Mouse (Mus musculus) CH12.LX (cell line): ENCODE results near the gene Ankdd1b. TPM values are rescaled to one million over a fixed set of nuclear protein-coding genes. Genes with fewer than 3 reads are reported as not detected.

Experiments
- DNase-seq: peaks from one replicate; pipeline ENCODE4 v3.0.0-alpha.2; 2013; ENCODE audit errors: extremely low read depth
- H3K27ac ChIP-seq: 2 replicates; pipeline ENCODE4 v1.5.1; 2012; ENCODE audit warnings: low read depth, mild to moderate bottlenecking, control low read depth, moderate library complexity; ENCODE audit not compliant: insufficient read depth
- H3K27me3 ChIP-seq: replicated peaks from 2 replicates; pipeline ENCODE3; 2012; ENCODE audit warnings: inconsistent platforms
- H3K36me3 ChIP-seq, 2 experiments: replicated peaks in 1 of 2; 2 replicates each; pipeline versions ENCODE3 to v1.6.1; 2012; ENCODE audit warnings: inconsistent platforms in 1 of 2, low read length in 1 of 2, mild to moderate bottlenecking in 1 of 2, mixed read lengths in 1 of 2, moderate library complexity in 1 of 2; ENCODE audit not compliant: control insufficient read depth in 1 of 2, insufficient read depth in 1 of 2
- H3K4me1 ChIP-seq, 2 experiments: 2 replicates each; pipeline ENCODE4 v1.6.1; 2012; ENCODE audit warnings: inconsistent platforms in 1 of 2, moderate library complexity in 1 of 2; ENCODE audit not compliant: insufficient read depth in 2 of 2, control insufficient read depth in 1 of 2
- H3K4me2 ChIP-seq: 2 replicates; pipeline ENCODE4 v1.6.1; 2012; ENCODE audit warnings: low read depth, mild to moderate bottlenecking, control low read depth; ENCODE audit not compliant: poor library complexity, insufficient read depth, severe bottlenecking
- H3K4me3 ChIP-seq, 3 experiments: fragments of 150-350 bp in 1 of 3; sonication (generic) in 1 of 3; replicated peaks in 1 of 3; 2 replicates each; pipeline versions ENCODE3 to v1.5.1; 2011 to 2012; ENCODE audit warnings: low read depth in 2 of 3, low read length in 2 of 3, mild to moderate bottlenecking in 2 of 3, moderate library complexity in 2 of 3, control low read depth in 1 of 3, improper control_type of control experiment in 1 of 3, inconsistent platforms in 1 of 3, mixed read lengths in 1 of 3; ENCODE audit not compliant: poor library complexity in 1 of 3
- H3K79me2 ChIP-seq: replicated peaks from 2 replicates; pipeline ENCODE4 v1.6.1; 2012; ENCODE audit warnings: mild to moderate bottlenecking, moderate library complexity; ENCODE audit not compliant: control insufficient read depth, poor library complexity, insufficient read depth, severe bottlenecking; ENCODE audit errors: extremely low read depth
- H3K9ac ChIP-seq: 2 replicates; pipeline ENCODE4 v1.6.1; 2012; ENCODE audit warnings: low read depth, mild to moderate bottlenecking, control low read depth, moderate library complexity; ENCODE audit not compliant: insufficient read depth
- H3K9me3 ChIP-seq: replicated peaks from 2 replicates; pipeline ENCODE3; 2012; ENCODE audit warnings: low read length, inconsistent platforms, mixed read lengths
- CHD1 ChIP-seq: IDR thresholded peaks from 2 replicates; pipeline ENCODE4 v1.6.1; 2012; ENCODE audit warnings: low read depth, low read length, improper control_type of control experiment, inconsistent platforms
- CTCF ChIP-seq, 2 experiments: IDR thresholded peaks in 1 of 2; conservative IDR thresholded peaks in 1 of 2; 2 replicates each; pipeline ENCODE4 v1.5.1; 2011 to 2012; ENCODE audit warnings: low read depth in 2 of 2, low read length in 2 of 2, improper control_type of control experiment in 1 of 2, inconsistent platforms in 1 of 2, mild to moderate bottlenecking in 1 of 2, moderate library complexity in 1 of 2
- EP300 ChIP-seq: IDR thresholded peaks from 2 replicates; pipeline ENCODE4 v1.6.1; 2011; ENCODE audit warnings: low read length, improper control_type of control experiment
- ETS1 ChIP-seq: conservative IDR thresholded peaks from 2 replicates; pipeline ENCODE4 v1.6.1; 2012; ENCODE audit warnings: low read depth, mild to moderate bottlenecking, inconsistent platforms, low read length, improper control_type of control experiment, moderate library complexity
- IRF4 ChIP-seq: IDR thresholded peaks from 2 replicates; pipeline ENCODE4 v1.6.1; 2014; ENCODE audit warnings: low read depth, mild to moderate bottlenecking, inconsistent platforms, low read length, improper control_type of control experiment
- JUND ChIP-seq: conservative IDR thresholded peaks from 2 replicates; pipeline ENCODE4 v1.6.1; 2011; ENCODE audit warnings: low read depth, low read length, improper control_type of control experiment
- KAT2A ChIP-seq: IDR thresholded peaks from 2 replicates; pipeline ENCODE4 v1.6.1; 2012; ENCODE audit warnings: low read length, improper control_type of control experiment, inconsistent platforms; ENCODE audit not compliant: insufficient replicate concordance
- MAFK ChIP-seq: IDR thresholded peaks from 2 replicates; pipeline ENCODE4 v1.6.1; 2011; ENCODE audit warnings: low read length, improper control_type of control experiment; ENCODE audit not compliant: insufficient replicate concordance
- MEF2A ChIP-seq: IDR thresholded peaks from 2 replicates; pipeline ENCODE4 v1.6.1; 2014; ENCODE audit warnings: low read depth, mild to moderate bottlenecking, inconsistent platforms, low read length, improper control_type of control experiment, borderline replicate concordance
- MXI1 ChIP-seq: IDR thresholded peaks from 2 replicates; pipeline ENCODE4 v1.6.1; 2011; ENCODE audit warnings: mild to moderate bottlenecking, low read depth, low read length, improper control_type of control experiment
- MYC ChIP-seq: IDR thresholded peaks from 2 replicates; pipeline ENCODE4 v1.6.1; 2011; ENCODE audit warnings: low read depth, mild to moderate bottlenecking, improper control_type of control experiment, low read length
- NELFE ChIP-seq: IDR thresholded peaks from 2 replicates; pipeline ENCODE4 v1.6.1; 2011; ENCODE audit warnings: low read depth, low read length, improper control_type of control experiment
- PAX5 ChIP-seq: IDR thresholded peaks from 2 replicates; pipeline ENCODE4 v1.6.1; 2012; ENCODE audit warnings: low read length, inconsistent platforms, mixed read lengths
- POLR2A ChIP-seq: IDR thresholded peaks from 2 replicates; pipeline ENCODE4 v1.6.1; 2011; ENCODE audit warnings: low read depth, mild to moderate bottlenecking, improper control_type of control experiment, low read length
- POLR2AphosphoS2 ChIP-seq: IDR thresholded peaks from 2 replicates; pipeline ENCODE4 v1.6.1; 2011; ENCODE audit warnings: low read depth, low read length, improper control_type of control experiment
- RAD21 ChIP-seq: IDR thresholded peaks from 2 replicates; pipeline ENCODE4 v1.6.1; 2011; ENCODE audit warnings: low read depth, mild to moderate bottlenecking, low read length, improper control_type of control experiment, moderate library complexity
- RCOR1 ChIP-seq: conservative IDR thresholded peaks from 2 replicates; pipeline ENCODE4 v1.6.1; 2012; ENCODE audit warnings: low read depth, mild to moderate bottlenecking, inconsistent platforms, low read length, improper control_type of control experiment
- SIN3A ChIP-seq: IDR thresholded peaks from 2 replicates; pipeline ENCODE4 v1.6.1; 2012; ENCODE audit warnings: low read length, improper control_type of control experiment, inconsistent platforms
- SMC3 ChIP-seq: IDR thresholded peaks from 2 replicates; pipeline ENCODE4 v1.6.1; 2011; ENCODE audit warnings: low read depth, low read length, improper control_type of control experiment
- TBP ChIP-seq: conservative IDR thresholded peaks from 2 replicates; pipeline ENCODE4 v1.6.1; 2011; ENCODE audit warnings: low read depth, low read length, improper control_type of control experiment
- UBTF ChIP-seq: IDR thresholded peaks from 2 replicates; pipeline ENCODE4 v1.6.1; 2012; ENCODE audit warnings: low read depth, mild to moderate bottlenecking, inconsistent platforms, low read length, improper control_type of control experiment, moderate library complexity
- USF2 ChIP-seq: conservative IDR thresholded peaks from 2 replicates; pipeline ENCODE4 v1.6.1; 2011; ENCODE audit warnings: low read depth, low read length, improper control_type of control experiment
- ZKSCAN1 ChIP-seq: IDR thresholded peaks from 2 replicates; pipeline ENCODE4 v1.6.1; 2012; ENCODE audit warnings: low read depth, inconsistent platforms, low read length, improper control_type of control experiment, borderline replicate concordance
- ZNF384 ChIP-seq: IDR thresholded peaks from 2 replicates; pipeline ENCODE4 v1.6.1; 2012; ENCODE audit warnings: low read depth, low read length, improper control_type of control experiment, inconsistent platforms
- dilution Hi-C: fragments of 300-500 bp; cut with MboI; formaldehyde crosslinking; loops from 2 replicates; pipeline ENCODE4 v1.14.3; 2020; ENCODE audit warnings: low sequenced_read_pairs; ENCODE audit not compliant: extremely low pct_unique_long_range_greater_than_20kb, extremely low pct_ligation_motif_present
- in situ Hi-C: fragments of 300-500 bp; cut with MboI; formaldehyde crosslinking; loops from 3 replicates; pipeline ENCODE4 v1.14.3; 2019; ENCODE audit warnings: low sequenced_read_pairs, low pct_ligation_motif_present, low pct_unique_long_range_greater_than_20kb, mixed read lengths
- polyA plus RNA-seq: library from polyadenylated mRNA; unstranded; fragments of >175 nt; gene quantifications from 2 replicates; pipeline ENCODE4 v1.2.1, GENCODE M21; 2012; ENCODE audit warnings: low read depth; ENCODE audit not compliant: insufficient read length
- total RNA-seq, 2 experiments: library from RNA; depleted of rRNA; stranded (reverse); fragments of 300-350 nt in 1 of 2; fragments of >200 nt in 1 of 2; gene quantifications; 2 replicates each; pipeline ENCODE4 v1.2.3; 2012 to 2014

Gene Ankdd1b
- total and polyA plus RNA-seq, 3 experiments: 0.08 TPM; not detected in 2

DNA sequence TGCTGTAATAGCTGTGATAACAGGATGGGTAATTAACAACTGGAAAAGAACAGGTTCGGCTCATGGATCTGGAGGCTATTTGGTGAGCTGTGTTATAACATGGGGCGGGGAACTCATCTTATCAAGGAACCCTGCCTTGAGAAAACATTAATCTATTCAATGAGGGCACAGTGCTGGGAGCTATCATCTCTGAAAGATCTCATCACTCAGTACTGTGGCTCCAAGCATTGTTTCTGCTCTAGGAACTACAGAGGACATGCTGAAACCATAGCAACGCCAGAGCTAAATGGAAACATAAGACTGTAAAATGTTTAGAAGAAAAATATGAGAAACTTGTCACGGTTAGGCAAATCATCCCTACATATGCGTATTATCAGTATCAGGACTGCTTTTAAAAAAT lies 13.0 kb downstream of the Ankdd1b start:
- no peak overlapping the region for H3K4me2 ChIP-seq
- H3K4me1 ChIP-seq: no peaks in the 10 kb centered on the region
- no peaks in the 10 kb centered on the region for H3K9me3 ChIP-seq
- H3K79me2 ChIP-seq: no peaks in the 10 kb centered on the region
- in situ Hi-C loops (no loop called here), dilution Hi-C loops (no loop called here)
- no peak for DNase-seq
- H3K27me3 ChIP-seq: no peaks in the 10 kb centered on the region
- no peak overlapping the region for H3K27ac ChIP-seq
- H3K9ac ChIP-seq: no peak overlapping the region
- no peaks in the 10 kb centered on the region for H3K36me3 ChIP-seq
- no peak overlapping the region for H3K4me3 ChIP-seq
- TF ChIP-seq MAFK: no peak
- no peak for TF ChIP-seq NELFE
- TF ChIP-seq POLR2A: no peak
- no peak for TF ChIP-seq USF2
- no peak for TF ChIP-seq RAD21
- TF ChIP-seq EP300: no peak
- TF ChIP-seq MYC: no peak
- TF ChIP-seq IRF4: no peak
- TF ChIP-seq SMC3: no peak
- no peak for TF ChIP-seq MEF2A
- TF ChIP-seq CHD1: no peak
- TF ChIP-seq MXI1: no peak
- no peak for TF ChIP-seq POLR2AphosphoS2
- no peak for TF ChIP-seq JUND
- no peak for TF ChIP-seq ZNF384
- TF ChIP-seq CTCF (conservative IDR thresholded peaks at IDR 0.05 in 1 of 2, IDR thresholded peaks at IDR 0.05 in 1 of 2; ENCODE audit: low read depth in 2 of 2, low read length in 2 of 2): no peak
- TF ChIP-seq TBP: no peak
- no peak for TF ChIP-seq SIN3A
- no peak for TF ChIP-seq PAX5
- TF ChIP-seq, all 38 proteins: peak for 0

- Histone ChIP-seq H3K4me3 (no peak overlapping the region), H3K4me2 (no peak overlapping the region), H3K9me3 (no peaks in the 10 kb centered on the region), H3K27ac (no peak overlapping the region), H3K79me2 (no peaks in the 10 kb centered on the region), H3K27me3 (no peaks in the 10 kb centered on the region), H3K9ac (no peak overlapping the region), H3K4me1 (no peaks in the 10 kb centered on the region), H3K36me3 (no peaks in the 10 kb centered on the region)
- dilution Hi-C loops: no loop called here
- in situ Hi-C loops: no loop called here
- TF ChIP-seq MXI1 (no peak), MAFK (no peak), ZNF384 (no peak), JUND (no peak), ETS1 (no peak), ZKSCAN1 (no peak), POLR2A (no peak), PAX5 (no peak), RAD21 (no peak), KAT2A (no peak), MEF2A (no peak), TBP (no peak), UBTF (no peak), RCOR1 (no peak)
- no peak for DNase-seq
These were observed 13.4 kb downstream of the Ankdd1b start for GRCm38 (mm10) chr13:96457566-96457965.
